Mouse (Mus musculus) cerebellum, postnatal 14 days (tissue): Measurements from ENCODE around the gene Tnni3.
A peak's percentile ranks its signal among the peaks of the same experiment; 100 is the strongest.

Source experiments
- DNase-seq, 2 experiments: peaks; one replicate each; pipeline ENCODE4 v3.0.0; 2021; ENCODE audit warnings: mixed read lengths in 2 of 2

The Tnni3 gene

GRCm38 (mm10) chr7:4498251-4498650 lies 25.8 kb downstream of the Tnni3 start:
- peak; percentile 48 to 54 for DNase-seq

GRCm38 (mm10) chr7:4497271-4497903 lies 26.6 kb downstream of the Tnni3 start:
- DNase-seq = no peak

GRCm38 (mm10) chr7:4496468-4496867 lies 27.6 kb downstream of the Tnni3 start:
- no peak for DNase-seq

- DNase-seq = no peak
Observed at GRCm38 (mm10) chr7:4493991-4494390, 30.0 kb downstream of the Tnni3 start.

- DNase-seq = no peak
Observed at GRCm38 (mm10) chr7:4492284-4493224, 31.5 kb downstream of the Tnni3 start.

DNA sequence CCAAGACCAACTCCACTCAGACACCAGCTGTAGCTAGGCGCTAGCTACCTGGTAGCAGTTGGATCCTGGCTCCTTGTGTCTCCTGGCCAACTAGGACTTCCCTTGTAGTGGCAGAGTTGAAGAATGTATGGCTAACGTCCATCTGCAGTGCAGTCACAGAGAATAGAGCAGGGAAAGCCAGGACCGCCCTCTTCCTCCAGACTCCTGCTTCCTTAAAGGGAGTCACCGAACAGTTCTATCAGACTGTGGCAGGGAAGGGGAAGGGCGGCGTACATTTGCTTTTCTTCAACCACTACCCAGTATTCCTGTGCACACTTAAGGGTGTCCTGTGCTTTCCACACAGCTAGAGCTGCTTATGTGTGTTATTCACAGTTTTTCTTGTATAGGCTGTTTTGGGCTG lies 32.7 kb downstream of the Tnni3 start:
- DNase-seq = no peak

DNA sequence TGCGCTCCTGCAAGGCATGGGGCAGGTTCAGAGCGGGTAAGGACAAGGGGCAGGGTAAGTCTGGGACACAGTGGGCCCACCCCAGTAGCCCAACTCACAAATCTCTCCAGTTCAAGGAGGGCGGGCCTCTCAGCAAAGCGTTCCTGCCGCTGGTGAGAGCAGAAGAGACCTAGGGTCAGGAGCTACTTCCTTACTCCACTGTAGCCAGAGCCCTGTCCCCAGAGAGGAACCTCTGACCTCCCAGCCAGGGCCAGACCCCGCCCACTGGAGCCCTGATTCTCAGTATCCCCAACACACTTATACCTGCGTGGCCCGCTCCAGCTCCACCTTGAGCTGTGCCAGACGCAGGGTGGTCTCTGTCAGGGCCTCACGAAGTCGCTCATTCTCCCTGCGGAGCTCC lies 41.7 kb downstream of the Tnni3 start:
- DNase-seq = no peak

- peak; percentile 66 to 75 for DNase-seq
Observed at GRCm38 (mm10) chr7:4479674-4480073, 44.4 kb downstream of the Tnni3 start.

DNA sequence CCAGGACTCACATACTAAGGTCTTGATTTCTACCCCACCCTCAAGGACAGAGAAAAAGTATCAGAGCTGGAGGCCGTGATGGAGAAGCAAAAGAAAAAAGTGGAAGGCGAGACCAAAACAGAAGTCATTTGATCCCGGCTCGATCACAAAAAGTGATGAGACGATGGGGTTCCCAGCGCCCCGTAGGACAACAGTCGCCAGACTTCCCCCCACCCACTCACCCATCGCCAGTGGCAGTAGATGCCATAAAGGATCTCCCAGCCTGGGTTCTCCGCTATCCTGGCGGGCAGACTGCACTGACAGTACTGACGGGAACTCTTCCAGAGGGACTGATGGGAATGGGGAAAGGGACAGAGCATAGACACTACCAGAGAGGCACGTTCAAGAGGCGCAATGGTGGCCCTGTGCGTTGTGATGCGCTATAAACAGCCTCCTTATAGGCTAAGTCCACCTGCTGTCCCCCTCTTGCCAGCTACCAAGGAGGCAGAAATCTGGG lies 45.2 kb downstream of the Tnni3 start:
- no peak for DNase-seq

- DNase-seq = peak; percentile 76 to 80
Observed at GRCm38 (mm10) chr7:4478021-4478795, 45.8 kb downstream of the Tnni3 start.

DNA sequence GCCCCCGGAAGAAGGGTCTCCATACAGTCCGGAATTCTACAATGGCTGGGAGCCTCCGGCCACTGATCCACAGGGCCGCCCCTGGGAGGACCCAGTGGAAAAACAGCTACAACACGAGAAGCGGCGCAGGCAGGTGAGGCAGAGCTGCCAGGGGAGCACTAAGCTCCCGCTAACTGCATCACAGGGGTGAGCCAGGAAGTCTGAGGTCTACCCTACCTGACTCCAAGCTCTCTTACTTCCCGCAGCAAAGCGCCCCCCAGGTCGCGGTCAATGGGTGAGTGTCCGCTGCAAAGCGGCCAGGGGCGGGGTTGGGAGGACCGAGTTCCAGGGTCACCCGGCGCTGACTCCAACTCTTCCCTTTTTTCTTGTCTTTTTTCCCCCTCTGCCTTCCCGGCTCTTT lies 50.1 kb downstream of the Tnni3 start:
- no peak for DNase-seq

DNA sequence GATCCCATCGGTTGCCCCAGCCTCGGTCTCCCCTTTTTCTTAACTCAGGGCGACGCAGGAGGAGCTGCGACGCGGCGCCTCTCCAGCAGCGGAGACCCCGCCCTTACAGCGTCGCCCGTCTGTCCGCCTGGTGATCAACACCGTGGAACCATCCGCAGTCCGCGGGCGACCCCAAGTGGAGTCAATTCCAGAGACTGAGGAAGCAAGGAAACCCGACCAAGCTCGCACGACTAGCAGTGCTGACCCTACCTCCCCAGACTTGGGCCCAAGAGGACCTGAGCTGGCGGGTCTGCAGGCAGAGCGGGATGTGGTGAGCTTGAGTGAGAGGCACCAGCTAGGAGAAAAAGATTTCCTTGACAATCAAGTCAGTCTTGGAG lies 52.9 kb downstream of the Tnni3 start:
- DNase-seq = peak; percentile 94

DNA sequence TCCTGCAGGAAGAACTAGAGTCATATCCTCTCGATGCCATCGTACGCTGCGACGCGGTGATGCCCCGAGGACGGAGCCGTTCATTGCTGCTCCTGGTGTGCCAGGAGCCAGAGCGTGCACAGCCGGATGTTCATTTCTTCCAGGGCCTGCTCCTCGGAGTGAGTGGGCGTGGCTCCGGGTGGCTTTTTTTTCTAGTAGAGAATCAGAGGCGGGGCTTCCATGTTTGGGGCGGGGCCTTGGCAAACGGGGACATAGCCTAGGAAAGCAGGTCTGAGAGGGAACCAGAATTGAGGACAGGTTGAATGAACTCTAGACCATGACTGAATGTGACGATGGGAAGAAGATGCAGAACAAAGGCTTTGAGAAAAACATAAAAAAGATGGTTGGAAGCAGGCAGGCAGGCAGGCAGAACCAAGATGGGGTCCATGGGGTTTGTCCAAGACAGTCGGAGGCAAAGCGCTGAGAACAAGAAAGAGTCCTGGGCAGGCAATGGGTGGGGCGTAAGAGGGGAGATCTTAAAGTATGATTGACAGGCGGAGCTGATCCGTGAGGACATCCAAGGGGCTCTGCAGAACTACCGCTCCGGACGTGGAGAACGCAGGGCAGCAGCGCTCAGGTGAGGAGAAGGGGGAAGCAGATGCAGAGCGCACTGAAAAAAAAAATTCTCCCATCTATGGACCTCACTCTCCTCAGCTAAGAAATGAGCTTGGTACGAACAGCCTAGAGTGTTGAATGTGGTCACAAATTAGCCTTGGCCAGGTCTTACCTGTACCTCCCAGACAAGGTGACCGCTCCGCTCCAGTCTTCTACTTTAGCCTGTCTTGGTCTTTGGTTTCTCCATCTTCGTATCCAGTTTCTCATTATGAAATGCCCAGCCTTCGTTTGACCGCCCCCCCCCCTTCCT lies 53.5 kb downstream of the Tnni3 start:
- DNase-seq = peak; percentile 75 to 82
